Mouse (Mus musculus) thymus, adult 2 months (tissue): ENCODE measurements at regions not wholly inside any gene's neighbourhood (a gene's known extent, or its start where the extent isn't known, plus 50 kb on each side); places are given as distances from the start of the nearest gene placed in this dataset.

ENCODE experiments used
- CTCF ChIP-seq: fragments of 200-500 bp; IDR thresholded peaks from 2 replicates; pipeline ENCODE4 v1.5.1; 2012; ENCODE audit warnings: mild to moderate bottlenecking, control low read depth, low read length, moderate library complexity, borderline replicate concordance; ENCODE audit not compliant: control insufficient read depth, poor library complexity, insufficient read depth; ENCODE audit errors: extremely low read depth
- POLR2A ChIP-seq: fragments of 200-500 bp; IDR thresholded peaks from 2 replicates; pipeline ENCODE4 v1.6.1; 2012; ENCODE audit warnings: mild to moderate bottlenecking, low read length, control low read depth, moderate library complexity; ENCODE audit not compliant: control insufficient read depth, poor library complexity, insufficient read depth; ENCODE audit errors: extremely low read depth

GRCm38 (mm10) chr12:16151170-16151702, 334.5 kb upstream of the Trib2 start:
- TF ChIP-seq CTCF: no peak
- no peak for TF ChIP-seq POLR2A
